Mouse (Mus musculus) brain, embryonic 14.5 days (tissue): ENCODE data around the gene Olfr796. TPM values are rescaled to one million over a fixed set of nuclear protein-coding genes. Genes with fewer than 3 reads are reported as not detected.

Source experiments
- DNase-seq: peaks from one replicate; pipeline ENCODE4 v3.0.0-alpha.2; 2011; ENCODE audit warnings: low read depth
- CTCF ChIP-seq: fragments of 200-500 bp; IDR thresholded peaks from 2 replicates; pipeline ENCODE4 v1.5.1; 2012; ENCODE audit warnings: inconsistent platforms, mild to moderate bottlenecking, moderate library complexity, borderline replicate concordance; ENCODE audit not compliant: insufficient read depth, insufficient read length; ENCODE audit errors: extremely low read depth
- POLR2A ChIP-seq: fragments of 200-500 bp; IDR thresholded peaks from 2 replicates; pipeline ENCODE4 v1.6.1; 2012; ENCODE audit warnings: mild to moderate bottlenecking, inconsistent platforms, borderline replicate concordance; ENCODE audit not compliant: poor library complexity, insufficient read depth, insufficient read length, severe bottlenecking; ENCODE audit errors: extremely low read depth
- polyA plus RNA-seq: library from polyadenylated mRNA; depleted of rRNA; stranded (reverse); fragments of >200 nt; gene quantifications from 2 replicates; pipeline ENCODE4 v1.2.3, GENCODE M21; 2012; rRNA removed

The Olfr796 gene
- not detected in 2 replicates for polyA plus RNA-seq

GRCm38 (mm10) chr10:129612470-129612869 is at the start of gene Olfr796:
Olfr796 (minus strand) TSS chr10:129612570.
- TF ChIP-seq POLR2A (no peak), CTCF (no peak)
- DNase-seq, result no peak

- no peak for DNase-seq
- TF ChIP-seq CTCF (no peak), POLR2A (no peak)
Measured at GRCm38 (mm10) chr10:129657394-129657793, 45.0 kb upstream of the Olfr796 start, which contains the start of gene Olfr800. Olfr800 (plus strand) TSS chr10:129657694.

- DNase-seq, result no peak
- TF ChIP-seq POLR2A, result no peak
- TF ChIP-seq CTCF, result no peak
Measured at GRCm38 (mm10) chr10:129651763-129652162, 39.4 kb upstream of the Olfr796 start.

GRCm38 (mm10) chr10:129637184-129637583 is 24.8 kb upstream of the Olfr796 start, which contains the start of gene Olfr799:
Olfr799 (plus strand) TSS chr10:129637484.
- TF ChIP-seq POLR2A (no peak), CTCF (no peak)
- no peak for DNase-seq

- TF ChIP-seq CTCF (no peak), POLR2A (no peak)
- DNase-seq, result no peak
Measured at GRCm38 (mm10) chr10:129627834-129628233, 15.5 kb upstream of the Olfr796 start, which contains the start of gene Olfr798. Olfr798 (minus strand) TSS chr10:129627934.

DNA sequence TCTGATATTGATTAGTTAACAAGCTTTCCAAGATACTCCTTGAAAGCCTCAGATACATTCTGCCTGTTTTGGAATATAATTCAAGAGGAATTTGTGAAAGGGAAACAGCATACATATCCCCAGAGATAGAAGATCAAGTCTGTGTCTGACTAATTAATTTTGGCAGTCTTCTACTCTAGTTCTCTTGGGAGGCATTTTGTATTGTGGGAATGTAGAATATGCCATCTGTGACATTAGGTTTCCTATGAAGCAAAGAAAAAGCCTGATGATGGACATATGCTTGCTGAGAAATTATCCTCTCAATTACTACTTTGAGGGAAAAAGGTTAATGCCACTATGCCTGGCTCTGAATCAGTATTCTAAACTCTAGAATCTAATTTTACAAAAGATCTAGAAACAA is 10.9 kb upstream of the Olfr796 start:
- DNase-seq, result peak; percentile 64
- no peak for TF ChIP-seq CTCF
- no peak for TF ChIP-seq POLR2A

DNA sequence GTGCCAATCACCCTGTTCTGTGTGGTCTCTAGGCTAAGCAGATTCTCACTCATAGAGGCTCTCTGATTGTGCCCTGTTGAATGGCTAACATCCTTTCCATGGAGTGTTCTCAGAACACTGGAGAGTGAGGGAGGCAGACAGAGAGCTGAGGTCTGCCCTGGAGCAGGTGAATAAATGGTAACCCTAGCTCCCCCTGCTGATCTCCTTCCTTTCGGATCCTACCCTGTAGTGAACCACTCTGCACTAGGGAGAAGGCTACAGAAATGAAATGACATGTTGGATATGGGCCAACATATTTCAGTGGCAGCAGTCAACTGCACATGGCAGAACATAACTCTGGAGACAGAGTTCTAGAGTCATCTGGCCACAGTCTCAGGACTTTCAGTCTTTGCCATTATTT is 9.4 kb upstream of the Olfr796 start:
- DNase-seq, result peak; percentile 19
- TF ChIP-seq POLR2A (no peak), CTCF (no peak)

- no peak for TF ChIP-seq CTCF
- TF ChIP-seq POLR2A, result no peak
- DNase-seq, result peak; percentile 19
Measured at GRCm38 (mm10) chr10:129577066-129577465, 35.3 kb downstream of the Olfr796 start.

GRCm38 (mm10) chr10:129567355-129567754 is 45.0 kb downstream of the Olfr796 start, which contains the start of gene Olfr794:
Olfr794 (plus strand) TSS chr10:129567655.
- no peak for TF ChIP-seq POLR2A
- no peak for DNase-seq

Other genes starting within 250 kb of the Olfr796 start
- 0.08 and 0.16 TPM in 2 replicates for gene Olfr784, start 228.5 kb downstream of the Olfr796 start, polyA plus RNA-seq
- not detected in 2 replicates for gene Olfr785, start 207.1 kb downstream of the Olfr796 start, polyA plus RNA-seq
- gene Olfr786, start 185.3 kb downstream of the Olfr796 start, polyA plus RNA-seq, result not detected in 2 replicates
- not detected in 2 replicates for gene Olfr787, start 150.7 kb downstream of the Olfr796 start, polyA plus RNA-seq
- gene Olfr788, start 141.6 kb downstream of the Olfr796 start, polyA plus RNA-seq, result not detected in 2 replicates
- not detected in 2 replicates for gene Olfr789, start 127.8 kb downstream of the Olfr796 start, polyA plus RNA-seq
- gene Olfr790, start 114.1 kb downstream of the Olfr796 start, polyA plus RNA-seq, result not detected in 2 replicates
- not detected in 2 replicates for gene Olfr791, start 90.8 kb downstream of the Olfr796 start, polyA plus RNA-seq
- not detected in 2 replicates for gene Olfr792, start 73.4 kb downstream of the Olfr796 start, polyA plus RNA-seq
- gene Olfr794, start 44.9 kb downstream of the Olfr796 start, polyA plus RNA-seq, result not detected in 2 replicates
- not detected in 2 replicates for gene Olfr798, start 15.4 kb upstream of the Olfr796 start, polyA plus RNA-seq
- not detected in 2 replicates for gene Olfr799, start 24.9 kb upstream of the Olfr796 start, polyA plus RNA-seq
- gene Olfr800, start 45.1 kb upstream of the Olfr796 start, polyA plus RNA-seq, result not detected in 2 replicates
- gene Olfr801, start 61.3 kb upstream of the Olfr796 start, polyA plus RNA-seq, result not detected in 2 replicates
- not detected in 2 replicates for gene Olfr802, start 75.6 kb upstream of the Olfr796 start, polyA plus RNA-seq
- not detected in 2 replicates for gene Olfr803, start 81.7 kb upstream of the Olfr796 start, polyA plus RNA-seq
- not detected in 2 replicates for gene Olfr804, start 90.6 kb upstream of the Olfr796 start, polyA plus RNA-seq
- not detected in 2 replicates for gene Olfr805, start 116.8 kb upstream of the Olfr796 start, polyA plus RNA-seq
- not detected in 2 replicates for gene Olfr806, start 129.4 kb upstream of the Olfr796 start, polyA plus RNA-seq
- gene Olfr807, start 145.2 kb upstream of the Olfr796 start, polyA plus RNA-seq, result not detected in 2 replicates
- not detected in 2 replicates for gene Olfr808, start 152.9 kb upstream of the Olfr796 start, polyA plus RNA-seq
- not detected in 2 replicates for gene Olfr809, start 162.1 kb upstream of the Olfr796 start, polyA plus RNA-seq
- gene Olfr810, start 182.3 kb upstream of the Olfr796 start, polyA plus RNA-seq, result not detected in 2 replicates
- gene Olfr811, start 191.8 kb upstream of the Olfr796 start, polyA plus RNA-seq, result not detected in 2 replicates
- not detected in 2 replicates for gene Olfr812, start 233.5 kb upstream of the Olfr796 start, polyA plus RNA-seq
- gene Olfr813, start 242.8 kb upstream of the Olfr796 start, polyA plus RNA-seq, result not detected in 2 replicates